Mouse (Mus musculus) adrenal gland, adult 10 weeks (tissue): ENCODE data around the gene Hmces. TPM values are rescaled to one million over a fixed set of nuclear protein-coding genes. Genes with fewer than 3 reads are reported as not detected.

Experiments
- polyA plus RNA-seq: library from polyadenylated mRNA; stranded (reverse); fragments of 350-450 nt; fragmentation: Illumina TruSeq; extraction: RNeasy Lipid Tissue Mini Kit (QIAGEN cat#74804); gene quantifications from one replicate; pipeline ENCODE4 v1.2.3, GENCODE M21; 2014; ENCODE audit warnings: low read depth, low replicate concordance

Gene Hmces
- polyA plus RNA-seq: 5.5 TPM

DNA sequence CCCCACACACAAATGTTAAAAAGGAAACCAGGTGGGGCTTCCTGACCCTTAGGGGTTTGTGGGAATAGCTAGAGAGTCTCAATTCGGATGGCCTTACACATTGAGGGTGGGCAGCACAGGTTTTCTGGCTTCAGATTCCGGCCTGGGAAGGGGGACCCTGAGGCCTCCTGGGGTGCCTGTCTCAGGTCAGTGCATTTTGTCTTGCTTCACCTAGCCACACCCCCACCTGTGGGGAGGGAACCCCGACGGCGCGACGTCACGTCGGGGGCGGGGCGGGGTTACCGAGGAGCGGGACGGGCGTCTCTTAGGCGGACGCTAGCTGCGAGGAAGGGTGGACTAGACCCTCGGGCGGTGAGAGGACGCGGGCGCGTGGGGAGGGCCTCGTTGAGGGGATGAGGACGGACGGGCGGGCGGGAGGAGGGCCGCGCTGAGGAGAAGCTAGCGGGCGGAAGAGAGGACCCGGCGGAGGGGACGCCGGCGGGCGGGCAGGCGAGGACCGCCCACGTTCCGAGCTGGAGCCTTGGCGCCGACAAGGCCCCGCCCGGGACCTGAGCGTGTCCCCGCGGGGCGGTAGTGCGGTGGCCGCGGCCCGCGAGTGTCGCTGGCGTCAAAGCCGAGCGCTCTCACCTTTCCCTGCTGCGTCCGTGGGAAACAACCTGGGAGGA lies at the start of gene Hmces:
Hmces (plus strand) TSS at position 275 of the 665 bp plus-strand sequence.

DNA sequence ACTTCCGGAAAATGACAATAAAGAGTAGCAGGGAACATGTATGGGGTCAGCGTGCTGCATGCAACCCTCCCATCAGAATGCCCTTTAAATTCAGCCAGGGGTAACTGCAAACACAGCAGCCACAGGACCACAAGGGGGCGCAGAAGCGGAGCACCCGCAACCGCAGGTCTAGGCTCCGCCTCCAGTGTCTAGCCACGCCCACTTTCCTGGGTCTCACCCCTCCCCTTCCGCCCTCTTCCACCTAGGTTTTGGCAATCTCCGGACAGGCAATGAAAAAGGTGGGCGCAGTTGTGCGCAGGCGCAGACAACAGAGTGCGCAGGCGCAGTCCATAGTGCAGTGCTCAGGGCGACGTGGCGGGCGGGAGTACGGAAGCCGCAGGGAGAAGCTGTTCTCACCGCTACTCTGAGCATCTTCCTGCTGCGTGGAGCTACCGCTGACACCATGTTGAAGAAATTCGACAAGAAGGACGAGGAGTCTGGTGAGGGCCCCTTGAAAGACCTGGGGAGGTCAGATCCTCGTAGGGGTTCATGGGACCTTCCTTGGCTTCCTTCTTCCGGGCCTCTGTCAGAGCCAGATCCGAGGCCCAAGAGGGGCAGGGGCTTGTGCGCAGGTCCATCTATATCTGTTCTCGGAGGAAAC lies 26.0 kb upstream of the Hmces start, which contains the start of gene Copg1:
Copg1 (plus strand) TSS at position 221 of the 640 bp plus-strand sequence.

DNA sequence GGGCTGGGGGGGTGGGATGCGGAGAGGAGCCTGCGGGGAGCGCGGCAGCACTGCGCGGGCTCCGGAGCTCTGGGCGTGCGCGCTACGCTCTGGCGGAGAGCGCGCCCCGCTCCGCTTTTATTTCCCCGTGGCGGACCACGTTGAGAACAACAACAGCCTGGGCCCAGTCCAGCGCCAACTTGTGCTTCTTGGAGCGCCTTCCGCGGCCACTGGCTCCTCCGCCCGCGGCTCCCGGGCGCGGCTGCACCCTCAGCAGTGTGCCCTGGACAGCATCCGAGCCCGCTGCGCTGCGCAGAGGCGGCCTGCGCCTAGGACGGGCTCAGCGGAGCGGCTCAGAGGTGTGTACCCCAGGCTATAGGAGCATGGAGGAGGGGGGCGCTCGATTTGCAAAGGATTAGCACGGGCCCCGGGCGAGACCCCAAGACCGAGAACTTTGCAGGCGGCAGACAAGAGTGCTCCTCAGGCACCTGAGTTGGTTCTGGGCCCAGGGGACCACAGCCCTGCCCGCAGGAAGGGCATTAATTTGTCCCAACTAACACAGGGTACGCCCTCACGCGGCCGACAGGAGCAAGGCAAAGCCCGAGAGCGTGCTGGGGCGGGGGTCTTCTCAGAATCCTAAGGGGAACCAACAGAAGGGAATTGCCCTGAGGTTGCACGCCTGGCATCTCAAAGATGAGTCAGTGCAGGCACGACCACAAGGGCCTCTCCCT lies 68.0 kb downstream of the Hmces start, which contains the start of gene H1fx:
H1fx (minus strand) TSS at position 91 of the 710 bp plus-strand sequence.

Other genes with a start within 250 kb of the Hmces start
- gene Aplf, start 241.7 kb upstream of the Hmces start, polyA plus RNA-seq: 10.4 TPM
- gene Efcc1, start 183.1 kb upstream of the Hmces start, polyA plus RNA-seq: not detected
- gene Gp9, start 135.9 kb upstream of the Hmces start, polyA plus RNA-seq: not detected
- gene Rab43, start 101.8 kb upstream of the Hmces start, polyA plus RNA-seq: 5.8 TPM
- not detected for gene Gm45140, start 78.1 kb upstream of the Hmces start, polyA plus RNA-seq
- gene Isy1, start 75.1 kb upstream of the Hmces start, polyA plus RNA-seq: 15.8 TPM
- gene Cnbp, start 62.8 kb upstream of the Hmces start, polyA plus RNA-seq: 1,128 TPM
- 31.1 TPM for gene Copg1, start 26.1 kb upstream of the Hmces start, polyA plus RNA-seq
- not detected for gene H1fx, start 67.7 kb downstream of the Hmces start, polyA plus RNA-seq
- gene Rab7, start 131.3 kb downstream of the Hmces start, polyA plus RNA-seq: 441 TPM
- 144 TPM for gene Rpn1, start 170.5 kb downstream of the Hmces start, polyA plus RNA-seq